Mouse (Mus musculus) left cerebral cortex, adult 8-10 months (tissue): ENCODE data around the gene Prdx5. TPM values are rescaled to one million over a fixed set of nuclear protein-coding genes. Genes with fewer than 3 reads are reported as not detected.

ENCODE experiments used
- microRNA-seq, 2 experiments: library from miRNA; unstranded; fragments of <30 nt; microRNA quantifications; one replicate each; pipeline ENCODE4 v1.2.0; 2022
- total RNA-seq, 4 experiments: library from RNA; stranded (reverse); gene quantifications; 2 replicates each; pipeline ENCODE4 v1.2.4; 2022

Gene Prdx5
- total RNA-seq, 4 experiments from 2014 or later = 294 to 374 (median 338) TPM

Small RNA genes lying within 50 kb of the gene (microRNA-seq; reads per million reads assigned to microRNA genes)
- gene Mir6990 = 6.4 to 8.4 reads per million in 2 experiments

Other genes with a start within 250 kb of the Prdx5 start
- 10 to 100 TPM; 41.9 to 59.0 (median 49.0) TPM for gene Rps6ka4, start 69.5 kb downstream of the Prdx5 start, total RNA-seq
- gene Ccdc88b, start 51.9 kb downstream of the Prdx5 start, total RNA-seq = 1 to 10 TPM; 4.6 to 6.3 (median 5.8) TPM
- 10 to 100 TPM; 35.0 to 55.2 (median 44.9) TPM for gene Trmt112, start 408 bp downstream of the Prdx5 start, total RNA-seq
- 10 to 100 TPM; 60.5 to 66.0 (median 63.4) TPM for gene Esrra, start 11.7 kb upstream of the Prdx5 start, total RNA-seq
- gene Catsperz, start 15.3 kb upstream of the Prdx5 start, total RNA-seq = 10 to 100 TPM; 15.5 to 18.5 (median 16.6) TPM
- 10 to 100 TPM; 25.0 to 31.5 (median 25.7) TPM for gene Kcnk4, start 24.4 kb upstream of the Prdx5 start, total RNA-seq
- 10 to 100 TPM; 34.6 to 44.9 (median 37.6) TPM for gene Bad, start 31.8 kb upstream of the Prdx5 start, total RNA-seq
- 100 to 1,000 TPM; 101 to 106 (median 104) TPM for gene Gpr137, start 32.4 kb upstream of the Prdx5 start, total RNA-seq
- 10 to 100 TPM; 56.6 to 72.1 (median 59.0) TPM for gene Ppp1r14b, start 64.9 kb upstream of the Prdx5 start, total RNA-seq
- 10 to 100 TPM; 13.8 to 18.2 (median 14.5) TPM for gene Plcb3, start 66.4 kb upstream of the Prdx5 start, total RNA-seq
- gene Fkbp2, start 70.4 kb upstream of the Prdx5 start, total RNA-seq = 100 to 1,000 TPM in 2 of 4 experiments, 10 to 100 TPM in 2; 79.1 to 129 (median 98.4) TPM
- 100 to 1,000 TPM in 3 of 4 experiments, 10 to 100 TPM in 1; 98.9 to 107 (median 104) TPM for gene Vegfb, start 77.5 kb upstream of the Prdx5 start, total RNA-seq
- gene Dnajc4, start 82.5 kb upstream of the Prdx5 start, total RNA-seq = 10 to 100 TPM; 27.0 to 32.6 (median 29.7) TPM
- 10 to 100 TPM; 13.8 to 17.0 (median 16.2) TPM for gene Nudt22, start 86.0 kb upstream of the Prdx5 start, total RNA-seq
- 10 to 100 TPM; 20.2 to 25.3 (median 21.3) TPM for gene Trpt1, start 86.0 kb upstream of the Prdx5 start, total RNA-seq
- gene Fermt3, start 109.4 kb upstream of the Prdx5 start, total RNA-seq = 10 to 100 TPM in 1 of 4 experiments, 1 to 10 TPM in 3; 4.1 to 11.5 (median 7.1) TPM
- gene Stip1, start 129.9 kb upstream of the Prdx5 start, total RNA-seq = 100 to 1,000 TPM; 160 to 199 (median 183) TPM
- 10 to 100 TPM; 16.7 to 19.7 (median 18.0) TPM for gene Macrod1, start 146.7 kb upstream of the Prdx5 start, total RNA-seq
- 10 to 100 TPM; 35.6 to 42.2 (median 39.1) TPM for gene Flrt1, start 195.6 kb upstream of the Prdx5 start, total RNA-seq